Mouse (Mus musculus) v-Abl transformed pro-B cells (cell line): ENCODE data around the gene Xpnpep2.

Experiments
- in situ Hi-C, 2 experiments: fragments of 400-800 bp; cut with MboI; formaldehyde crosslinking; loops; one replicate each; pipeline ENCODE4 v1.15.1; 2025; ENCODE audit not compliant: unreplicated experiment in 2 of 2

Xpnpep2 gene

GRCm38 (mm10) chrX:48108394-48109315 lies at the start of gene Xpnpep2:
Gene Xpnpep2, plus strand, starts transcription at chrX:48108725.
- in situ Hi-C loops = loop anchor here in 1 of 2 experiments (25.0 kb wide), 1 partner anchor 104 kb away; the partner anchor contains the start of gene Zdhhc9

DNA sequence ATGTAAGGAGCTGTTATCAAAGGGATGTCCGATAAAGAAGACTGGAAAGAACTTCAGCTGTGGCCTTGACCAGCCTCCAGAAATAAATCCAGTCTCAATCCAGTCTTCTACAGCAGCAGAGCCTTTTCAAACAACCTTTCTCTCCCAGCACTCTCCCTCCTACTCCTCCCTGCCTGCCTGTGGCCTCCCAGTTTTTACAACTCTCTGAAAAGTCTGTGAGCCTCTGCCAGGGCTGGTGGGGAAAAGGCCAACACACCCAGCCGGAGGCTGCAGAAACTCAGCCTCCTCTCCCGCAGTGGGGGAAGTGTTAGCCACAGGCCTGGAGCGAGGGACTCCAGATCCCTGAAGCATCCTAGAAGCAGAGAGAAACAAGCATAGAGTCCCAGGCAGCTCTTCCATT lies 46.0 kb upstream of the Xpnpep2 start:
- in situ Hi-C loops = no loop called here

GRCm38 (mm10) chrX:48064166-48064853 lies 44.2 kb upstream of the Xpnpep2 start:
- in situ Hi-C loops = no loop called here

GRCm38 (mm10) chrX:48066891-48067290 lies 41.6 kb upstream of the Xpnpep2 start:
- in situ Hi-C loops = no loop called here

DNA sequence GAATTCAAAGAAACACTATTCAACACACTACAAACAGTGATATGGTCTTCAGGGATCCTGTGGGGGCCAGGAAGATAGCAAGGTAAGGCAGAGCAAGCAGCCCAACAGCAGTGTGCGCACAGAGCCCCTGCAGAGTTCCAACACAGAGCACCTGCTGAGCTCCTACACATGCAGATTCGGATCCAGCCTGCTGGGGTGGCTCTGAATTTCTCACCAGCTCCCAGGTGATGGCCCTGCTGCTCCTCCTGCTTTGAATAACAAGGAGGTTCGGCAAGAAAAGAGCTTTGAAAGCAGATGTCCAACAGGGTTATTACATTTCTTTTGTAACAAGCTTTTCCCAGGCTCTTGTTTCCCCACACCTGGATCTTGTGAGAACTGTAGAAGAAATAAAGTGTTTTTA lies 36.6 kb upstream of the Xpnpep2 start:
- in situ Hi-C loops = no loop called here

DNA sequence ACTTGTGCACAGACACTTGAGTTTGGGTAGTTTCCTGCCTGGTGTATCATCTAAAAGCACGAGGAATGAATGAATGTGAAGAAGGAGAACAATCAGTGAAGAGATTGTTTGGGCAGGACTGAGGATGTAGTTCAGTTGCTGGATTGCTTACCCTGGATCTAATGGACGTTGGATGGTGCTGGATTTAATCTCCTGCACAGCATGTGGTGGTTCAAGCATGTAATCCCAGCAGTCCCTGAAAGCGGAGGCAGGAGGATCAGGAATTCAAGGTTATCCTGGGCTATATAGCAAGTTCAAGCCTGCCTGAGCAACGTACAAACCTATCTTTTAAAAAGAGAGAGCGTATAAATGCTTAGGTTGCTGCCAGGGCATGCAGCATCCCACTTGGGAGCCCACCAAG lies 36.1 kb upstream of the Xpnpep2 start:
- in situ Hi-C loops = no loop called here

DNA sequence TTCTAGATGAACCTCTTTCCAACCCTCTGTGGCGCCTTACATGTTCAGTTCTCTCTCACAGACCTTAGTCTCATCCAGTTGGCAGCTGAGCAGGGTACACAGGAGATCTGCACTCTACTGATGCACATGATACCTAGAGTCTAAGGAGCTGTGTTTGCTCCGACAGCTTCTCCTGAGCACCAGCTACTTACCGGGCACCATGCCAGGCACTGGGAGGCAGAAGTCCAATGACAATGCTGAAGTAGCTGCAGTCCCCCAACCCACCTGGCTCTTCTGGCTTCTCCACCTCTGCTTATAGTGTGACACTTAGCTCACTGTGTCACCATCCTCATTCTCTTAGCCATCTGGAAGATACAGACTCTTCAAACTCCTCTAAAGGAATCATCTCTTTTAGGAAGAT lies 33.8 kb upstream of the Xpnpep2 start:
- in situ Hi-C loops = no loop called here

DNA sequence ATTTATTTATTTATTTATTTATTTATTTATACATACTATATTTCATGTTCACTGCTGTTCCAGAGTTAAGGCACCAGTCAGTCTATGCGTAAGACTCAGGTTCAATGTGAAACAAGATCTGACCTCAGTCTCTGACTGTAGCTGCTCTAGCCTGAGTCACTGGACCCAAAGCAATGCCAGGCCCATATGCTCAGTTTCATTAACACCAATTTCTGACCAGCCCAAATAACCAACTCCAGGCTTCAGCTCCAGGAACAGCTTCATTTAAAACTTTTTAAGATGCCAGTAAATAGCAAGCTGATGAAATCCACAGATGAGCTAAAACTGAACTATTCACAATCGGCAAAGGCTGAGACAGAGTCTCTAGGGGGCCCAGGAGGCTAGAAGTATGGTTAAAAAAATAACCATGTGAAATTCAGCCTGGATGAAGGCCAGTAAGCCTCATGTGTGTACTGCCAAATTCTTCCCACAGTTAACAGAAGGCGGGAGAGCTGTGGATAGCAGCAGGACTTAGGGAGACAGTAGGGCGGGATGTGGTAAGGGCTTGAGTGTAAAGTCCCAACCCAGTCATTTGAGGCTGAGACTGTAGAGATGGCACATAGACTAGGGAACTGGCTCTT lies 31.6 kb upstream of the Xpnpep2 start:
- in situ Hi-C loops = no loop called here

- in situ Hi-C loops = loop anchor here in 1 of 2 experiments (10.0 kb wide), 1 partner anchor 302 kb away; no protein-coding TSS in a partner anchor
Observed at GRCm38 (mm10) chrX:48082364-48082763, 26.2 kb upstream of the Xpnpep2 start.

DNA sequence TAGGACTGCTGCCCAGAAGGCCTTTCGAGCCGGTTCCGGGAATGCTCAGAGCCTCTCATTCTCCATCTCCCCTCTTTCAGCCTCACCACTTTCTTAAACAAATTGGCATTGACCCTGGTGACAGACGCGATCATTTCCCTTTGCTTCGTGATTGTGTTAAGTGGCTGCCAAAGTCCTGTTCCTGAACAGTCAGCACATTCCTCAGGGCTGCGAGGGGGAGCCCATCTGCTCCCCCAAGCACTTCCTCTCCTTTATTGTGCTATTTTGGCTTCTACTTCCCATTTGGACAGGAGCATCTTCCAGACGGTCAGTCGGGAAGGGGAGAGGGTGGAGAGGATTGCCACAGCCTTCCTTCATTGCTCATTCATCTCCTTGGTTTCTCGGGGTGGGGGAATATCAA lies 16.4 kb upstream of the Xpnpep2 start:
- in situ Hi-C loops = loop anchor here (5.0 to 10.0 kb wide), 6 partner anchors 170 to 443 kb away; no protein-coding TSS in a partner anchor

- in situ Hi-C loops = loop anchor here (5.0 to 10.0 kb wide), 6 partner anchors 169 to 441 kb away; no protein-coding TSS in a partner anchor
Observed at GRCm38 (mm10) chrX:48093555-48093954, 15.0 kb upstream of the Xpnpep2 start.

GRCm38 (mm10) chrX:48094658-48095057 lies 13.9 kb upstream of the Xpnpep2 start:
- in situ Hi-C loops = loop anchor here (5.0 to 10.0 kb wide), 6 partner anchors 168 to 440 kb away; no protein-coding TSS in a partner anchor

GRCm38 (mm10) chrX:48096580-48096979 lies 11.9 kb upstream of the Xpnpep2 start:
- in situ Hi-C loops = loop anchor here in 1 of 2 experiments (10.0 kb wide), 2 partner anchors 178 to 438 kb away; no protein-coding TSS in a partner anchor

GRCm38 (mm10) chrX:48098470-48099129 lies 9.9 kb upstream of the Xpnpep2 start:
- in situ Hi-C loops = loop anchor here in 1 of 2 experiments (10.0 kb wide), 2 partner anchors 176 to 436 kb away; no protein-coding TSS in a partner anchor

DNA sequence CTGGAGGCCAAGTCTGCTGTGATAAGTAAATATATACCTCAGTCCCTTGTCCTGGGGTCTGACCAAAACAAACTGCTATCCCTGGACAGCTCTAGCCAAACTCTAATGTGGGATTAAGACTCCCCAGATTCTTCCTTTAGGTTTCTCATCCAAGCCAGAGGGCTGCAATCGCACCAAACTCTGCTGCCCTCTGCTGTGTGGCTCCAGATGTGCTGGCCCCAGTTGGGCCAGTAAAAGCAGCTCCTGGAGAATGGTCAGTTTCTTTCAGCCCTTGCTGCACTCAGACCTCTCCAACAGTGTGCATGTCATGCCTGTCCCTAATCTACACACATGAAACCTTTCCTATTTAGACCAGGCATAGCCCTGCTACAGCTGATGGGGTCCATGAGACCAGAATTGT lies 8.7 kb upstream of the Xpnpep2 start:
- in situ Hi-C loops = loop anchor here (5.0 to 25.0 kb wide), 4 partner anchors 107 to 435 kb away; partner anchors contain the start of gene Zdhhc9 (in 2 of the 2)

- in situ Hi-C loops = loop anchor here (5.0 to 25.0 kb wide), 2 partner anchors 104 to 109 kb away; partner anchors contain the start of gene Zdhhc9 (in 2 of the 2)
Observed at GRCm38 (mm10) chrX:48103256-48103655, 5.3 kb upstream of the Xpnpep2 start.

DNA sequence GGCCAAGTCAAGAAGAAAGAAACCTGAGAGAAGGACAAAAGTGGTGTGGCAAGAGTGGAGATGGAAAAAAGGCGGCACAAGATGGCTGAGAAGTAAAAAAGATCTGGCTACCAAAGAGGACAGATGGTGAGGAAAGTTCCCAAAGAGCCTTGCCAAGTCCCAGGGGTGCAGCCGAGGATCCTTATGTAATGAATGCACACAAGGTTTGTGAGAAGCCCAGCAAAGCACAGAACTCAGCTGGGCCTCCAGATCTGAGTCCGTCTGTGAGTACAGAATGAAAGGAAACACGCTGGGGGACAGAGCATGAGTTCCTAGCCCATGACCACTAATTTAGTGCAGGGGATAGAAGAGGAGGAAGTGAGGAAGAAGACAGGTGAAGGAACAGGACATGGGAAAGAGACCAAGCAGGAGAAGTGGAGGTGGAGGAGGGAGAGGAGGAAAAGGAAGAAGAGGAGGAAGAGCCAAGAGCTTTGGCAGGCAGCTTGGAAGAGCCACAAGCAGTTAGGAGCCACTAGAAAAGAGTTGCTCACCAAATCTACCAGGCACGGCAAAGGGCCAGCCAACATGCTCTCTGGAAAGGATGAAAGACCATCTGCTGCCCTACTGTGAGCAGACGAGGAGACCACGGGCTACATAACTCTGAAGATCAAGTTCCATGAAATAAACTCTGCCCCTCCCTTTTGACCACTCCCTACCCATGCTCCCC lies 3.6 kb upstream of the Xpnpep2 start:
- in situ Hi-C loops = loop anchor here (5.0 to 25.0 kb wide), 2 partner anchors 102 to 107 kb away; partner anchors contain the start of gene Zdhhc9 (in 2 of the 2)

DNA sequence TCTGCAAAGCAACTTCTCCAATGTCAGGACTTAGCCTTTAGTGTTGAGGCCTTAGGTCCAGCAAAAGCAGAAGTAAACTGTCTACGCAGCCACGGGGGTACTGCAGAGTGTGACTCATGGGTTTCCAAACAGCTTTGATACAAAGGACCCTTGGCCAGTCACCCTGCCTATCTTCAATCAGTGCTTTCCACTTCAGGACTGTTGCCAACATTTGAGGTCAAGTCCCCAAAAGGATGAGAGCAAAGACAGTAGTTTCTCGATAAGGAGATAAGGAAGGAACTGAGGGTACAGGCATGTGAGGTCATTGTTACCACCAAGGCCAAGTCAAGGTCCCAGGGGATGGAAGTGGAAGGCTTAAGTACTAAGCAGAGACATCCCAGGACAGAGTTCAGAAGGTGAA lies 2.3 kb upstream of the Xpnpep2 start:
- in situ Hi-C loops = loop anchor here in 1 of 2 experiments (25.0 kb wide), 1 partner anchor 106 kb away; the partner anchor contains the start of gene Zdhhc9

GRCm38 (mm10) chrX:48109316-48109655 lies 761 bp downstream of the Xpnpep2 start:
- in situ Hi-C loops = loop anchor here in 1 of 2 experiments (25.0 kb wide), 1 partner anchor 103 kb away; the partner anchor contains the start of gene Zdhhc9
